Comparison of ENCODE assay signal across 13 mouse cellular contexts in the genomic region with DNA sequence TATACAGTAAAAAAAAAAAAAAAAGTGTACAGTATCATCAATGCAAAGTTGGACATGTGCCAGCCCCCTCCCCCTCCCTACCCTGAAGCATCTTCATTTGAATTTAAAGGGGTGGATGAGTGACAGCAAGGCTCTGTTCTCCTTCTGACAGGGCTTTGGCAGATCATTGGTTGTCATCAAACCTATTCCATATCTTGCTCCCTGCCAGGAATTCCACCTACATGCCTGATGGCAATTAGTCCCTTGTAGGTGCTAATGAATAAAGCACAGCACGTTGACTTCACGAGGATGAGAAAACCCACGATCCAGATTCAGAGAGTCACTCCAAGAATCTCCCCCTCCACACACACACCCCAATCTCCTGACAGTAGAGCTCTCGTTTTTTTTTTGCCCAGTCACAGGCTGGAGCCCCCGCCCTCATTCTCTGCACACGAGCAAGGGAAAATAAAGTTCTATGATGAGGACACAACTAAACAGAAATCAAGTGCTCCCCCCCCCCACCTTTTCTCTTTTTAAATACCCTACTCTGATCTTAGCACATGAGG.
DNase-seq lines count a peak whose midpoint lies in the region; ATAC-seq and TF ChIP-seq lines count a peak whose summit lies in the region.
"Had no signal": no experiment of that assay in that cellular context is flagged by ENCODE, and none has a peak within 500 bp of the region (broad histone marks: within the 10 kb centered on the region; RNA-seq: fewer than 3 reads in every experiment).

No protein-coding gene starts in this region.

- no peak overlapping the region for H3K4me2 ChIP-seq in limb, embryonic 14.5 days (replicated peaks; ENCODE audit: low read depth, low read length, severe bottlenecking)
- H3K4me2 ChIP-seq in forebrain, embryonic 15.5 days (replicated peaks) = no peak overlapping the region
- H3K4me2 ChIP-seq in midbrain, embryonic 15.5 days = no peak overlapping the region
- H3K4me2 ChIP-seq in heart, embryonic 11.5 days = no peak overlapping the region
- H3K4me2 ChIP-seq: heart, embryonic 13.5 days had no signal

- peak; percentile 65 to 68 for DNase-seq in cerebellum, postnatal 10 days
- no peak for DNase-seq in cerebellum, adult 8-10 months
- DNase-seq in limb, embryonic 14.5 days (ENCODE audit: low spot score) = peak; percentile 16
- no peak for DNase-seq in limb, embryonic 10.5 days (ENCODE audit: low spot score)
- no peak for DNase-seq in spleen, adult 12 weeks (ENCODE audit: low spot score)
- DNase-seq: kidney, postnatal 14 days; liver; lung, postnatal 10 days had no signal

- H3K27me3 ChIP-seq in limb, embryonic 14.5 days (ENCODE audit: control insufficient read depth, insufficient read depth, low read length) = no peaks in the 10 kb centered on the region
- no peaks in the 10 kb centered on the region for H3K27me3 ChIP-seq in limb, embryonic 10.5 days (ENCODE audit: low read depth, poor library complexity, severe bottlenecking)
- no peaks in the 10 kb centered on the region for H3K27me3 ChIP-seq in forebrain, embryonic 15.5 days
- H3K27me3 ChIP-seq in midbrain, embryonic 15.5 days (replicated peaks) = no peaks in the 10 kb centered on the region
- H3K27me3 ChIP-seq in heart, embryonic 11.5 days (ENCODE audit: control insufficient read depth, insufficient read depth, low read length) = no peaks in the 10 kb centered on the region
- H3K27me3 ChIP-seq: heart, embryonic 13.5 days had no signal

- no peak overlapping the region for H3K27ac ChIP-seq in limb, embryonic 14.5 days (replicated peaks; ENCODE audit: low read depth, low read length)
- no peak overlapping the region for H3K27ac ChIP-seq in limb, embryonic 10.5 days
- H3K27ac ChIP-seq in forebrain, embryonic 15.5 days (replicated peaks) = peak overlapping the region; percentile 69
- H3K27ac ChIP-seq in midbrain, embryonic 15.5 days = no peak overlapping the region
- H3K27ac ChIP-seq in heart, embryonic 11.5 days (ENCODE audit: low read depth, low read length) = no peak overlapping the region
- H3K27ac ChIP-seq: heart, embryonic 13.5 days had no signal

- no peaks in the 10 kb centered on the region for H3K9me3 ChIP-seq in limb, embryonic 14.5 days (ENCODE audit: control insufficient read depth, low read length)
- H3K9me3 ChIP-seq in limb, embryonic 10.5 days (replicated peaks) = no peaks in the 10 kb centered on the region
- no peaks in the 10 kb centered on the region for H3K9me3 ChIP-seq in forebrain, embryonic 15.5 days
- no peaks in the 10 kb centered on the region for H3K9me3 ChIP-seq in midbrain, embryonic 15.5 days
- H3K9me3 ChIP-seq in heart, embryonic 11.5 days (replicated peaks; ENCODE audit: control insufficient read depth, low read length) = no peaks in the 10 kb centered on the region
- H3K9me3 ChIP-seq: heart, embryonic 13.5 days had no signal

- no peak for ATAC-seq in limb, embryonic 14.5 days (ENCODE audit: low FRiP score, low read depth)
- ATAC-seq in forebrain, embryonic 15.5 days (replicated peaks) = peak; percentile 85
- ATAC-seq in midbrain, embryonic 15.5 days (replicated peaks) = peak; percentile 86
- no peak for ATAC-seq in heart, embryonic 11.5 days (replicated peaks; ENCODE audit: insufficient number of reproducible peaks, low FRiP score, low TSS enrichment)
- ATAC-seq: inflammation-experienced regulatory T-cells, adult 6 months had no signal

- no peaks in the 10 kb centered on the region for H3K4me1 ChIP-seq in limb, embryonic 14.5 days (ENCODE audit: control insufficient read depth, insufficient read depth, low read length)
- no peaks in the 10 kb centered on the region for H3K4me1 ChIP-seq in limb, embryonic 10.5 days
- peaks cover 28% of the 10 kb centered on the region for H3K4me1 ChIP-seq in forebrain, embryonic 15.5 days
- peaks cover 6% of the 10 kb centered on the region; the same call in 1 of the 2 replicates for H3K4me1 ChIP-seq in midbrain, embryonic 15.5 days
- H3K4me1 ChIP-seq in heart, embryonic 11.5 days (ENCODE audit: control insufficient read depth, insufficient read depth, low read length) = peaks cover 2% of the 10 kb centered on the region; the same call in 1 of the 2 replicates

- no peak overlapping the region for H3K9ac ChIP-seq in limb, embryonic 14.5 days (ENCODE audit: low read depth, low read length, severe bottlenecking)
- no peak overlapping the region for H3K9ac ChIP-seq in forebrain, embryonic 15.5 days (replicated peaks)
- no peak overlapping the region for H3K9ac ChIP-seq in midbrain, embryonic 15.5 days
- no peak overlapping the region for H3K9ac ChIP-seq in heart, embryonic 11.5 days (ENCODE audit: low read depth, low read length)
- H3K9ac ChIP-seq: heart, embryonic 13.5 days had no signal

- no peaks in the 10 kb centered on the region for H3K36me3 ChIP-seq in limb, embryonic 14.5 days (ENCODE audit: control insufficient read depth, insufficient read depth, low read length)
- H3K36me3 ChIP-seq in limb, embryonic 10.5 days = no peaks in the 10 kb centered on the region
- no peaks in the 10 kb centered on the region for H3K36me3 ChIP-seq in forebrain, embryonic 15.5 days
- no peaks in the 10 kb centered on the region for H3K36me3 ChIP-seq in midbrain, embryonic 15.5 days (replicated peaks)
- H3K36me3 ChIP-seq in heart, embryonic 11.5 days (ENCODE audit: control insufficient read depth, insufficient read depth, low read length) = no peaks in the 10 kb centered on the region
- H3K36me3 ChIP-seq: heart, embryonic 13.5 days had no signal

- H3K4me3 ChIP-seq in limb, embryonic 14.5 days (replicated peaks; ENCODE audit: low read length) = no peak overlapping the region
- no peak overlapping the region for H3K4me3 ChIP-seq in limb, embryonic 10.5 days
- H3K4me3 ChIP-seq in forebrain, embryonic 15.5 days = no peak overlapping the region
- H3K4me3 ChIP-seq in midbrain, embryonic 15.5 days = no peak overlapping the region
- no peak overlapping the region for H3K4me3 ChIP-seq in heart, embryonic 11.5 days (ENCODE audit: low read depth, low read length)
- H3K4me3 ChIP-seq: heart, embryonic 13.5 days had no signal

- no peak for TF ChIP-seq POLR2A in limb, embryonic 14.5 days (IDR thresholded peaks at IDR 0.05; ENCODE audit: borderline replicate concordance, extremely low read depth, insufficient read depth, insufficient read length)

- WGBS in limb, embryonic 14.5 days = 47% methylated on average over 6 of the region's 6 CpGs
- 70% methylated on average over 6 of the region's 6 CpGs for WGBS in limb, embryonic 10.5 days
- WGBS in forebrain, embryonic 15.5 days = 29% methylated on average over 6 of the region's 6 CpGs
- 53% methylated on average over 6 of the region's 6 CpGs for WGBS in midbrain, embryonic 15.5 days
- WGBS in heart, embryonic 11.5 days (ENCODE audit: insufficient replicate concordance) = 39% methylated on average over 6 of the region's 6 CpGs

Comparison
In these comparisons a context has a peak if more than half of its experiments do, and no peak if none do; other contexts are left out.
1. DNase-seq: peak in cerebellum, postnatal 10 days (2 of 2) and limb, embryonic 14.5 days (single experiment); none in cerebellum, adult 8-10 months (single experiment), limb, embryonic 10.5 days (single experiment) and spleen, adult 12 weeks (single experiment).
2. ATAC-seq: peak in forebrain, embryonic 15.5 days (single experiment) and midbrain, embryonic 15.5 days (single experiment); none in limb, embryonic 14.5 days (single experiment) and heart, embryonic 11.5 days (single experiment).